Mouse (Mus musculus) frontal cortex, postnatal 36 days (tissue): ENCODE measurements at regions not wholly inside any gene's neighbourhood (a gene's known extent, or its start where the extent isn't known, plus 50 kb on each side); places are given as distances from the start of the nearest gene placed in this dataset.

ENCODE experiments used
- DNase-seq, 2 experiments: peaks; one replicate each; pipeline ENCODE4 v3.0.0; 2022; ENCODE audit warnings: low spot score in 2 of 2

DNA sequence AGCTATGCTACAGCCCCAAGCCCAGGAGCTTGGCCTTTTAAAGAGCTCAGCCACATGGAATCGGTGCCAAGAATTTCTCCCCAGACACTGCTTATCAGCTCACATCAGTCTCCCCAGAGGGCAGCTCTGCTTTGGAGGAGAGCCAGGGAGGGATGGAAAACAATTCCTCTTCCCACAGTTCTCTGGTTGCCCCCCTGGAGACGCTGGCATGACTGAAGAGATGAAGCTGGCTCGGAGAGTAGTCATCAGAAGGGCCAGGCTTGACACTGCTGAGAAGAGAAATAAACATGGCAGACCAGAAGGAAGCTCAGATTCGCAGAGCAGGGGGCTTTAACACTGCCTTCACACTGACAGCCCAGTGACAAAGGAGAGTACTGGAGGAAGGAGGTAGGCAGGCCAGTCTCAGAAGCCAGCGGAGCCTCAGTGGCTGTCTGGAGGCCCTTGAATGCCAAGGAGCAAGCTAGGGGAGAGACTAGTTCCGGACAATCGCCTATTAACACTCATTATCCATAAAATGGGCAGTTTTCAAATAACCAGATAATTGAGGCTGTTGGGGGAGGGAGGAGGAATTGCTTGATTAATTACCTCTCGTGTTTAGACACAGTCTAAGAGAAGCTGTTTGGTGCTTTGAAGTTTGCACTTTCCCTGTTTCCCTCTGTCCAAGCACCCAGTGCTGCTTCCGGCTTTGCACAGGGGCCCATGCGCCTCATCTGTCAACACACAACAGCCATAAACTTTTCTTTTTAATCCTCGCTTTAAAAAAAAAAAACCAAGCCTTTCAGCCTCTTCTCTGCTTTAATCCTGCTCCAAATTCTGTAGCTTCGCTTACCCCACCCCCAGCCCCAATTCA lies 148.3 kb downstream of the Ddx1 start:
- no peak for DNase-seq

GRCm38 (mm10) chr12:13094111-13094851 lies 152.6 kb upstream of the Mycn start:
- DNase-seq: peak; percentile 44 to 52

- no peak for DNase-seq
Observed at GRCm38 (mm10) chr12:13085951-13086350, 144.2 kb upstream of the Mycn start.

DNA sequence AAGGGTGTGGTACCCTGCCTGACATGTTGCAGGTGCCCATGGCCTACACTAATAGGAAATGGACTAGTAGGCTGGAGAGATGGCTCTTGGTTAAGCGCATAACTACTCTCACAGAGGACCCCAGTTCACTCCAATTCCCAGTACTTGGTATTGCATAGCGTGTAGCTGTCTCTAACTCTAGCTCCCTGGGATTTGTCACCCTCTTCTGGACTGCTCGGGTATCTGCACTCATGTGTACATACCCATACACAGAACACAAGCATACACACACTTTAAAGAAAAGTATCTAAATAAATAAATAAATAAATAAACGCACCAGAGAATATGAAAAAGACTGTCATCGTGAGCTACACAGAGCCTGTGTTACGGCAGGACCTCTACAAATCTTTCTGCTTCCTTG lies 143.8 kb upstream of the Mycn start:
- no peak for DNase-seq

DNA sequence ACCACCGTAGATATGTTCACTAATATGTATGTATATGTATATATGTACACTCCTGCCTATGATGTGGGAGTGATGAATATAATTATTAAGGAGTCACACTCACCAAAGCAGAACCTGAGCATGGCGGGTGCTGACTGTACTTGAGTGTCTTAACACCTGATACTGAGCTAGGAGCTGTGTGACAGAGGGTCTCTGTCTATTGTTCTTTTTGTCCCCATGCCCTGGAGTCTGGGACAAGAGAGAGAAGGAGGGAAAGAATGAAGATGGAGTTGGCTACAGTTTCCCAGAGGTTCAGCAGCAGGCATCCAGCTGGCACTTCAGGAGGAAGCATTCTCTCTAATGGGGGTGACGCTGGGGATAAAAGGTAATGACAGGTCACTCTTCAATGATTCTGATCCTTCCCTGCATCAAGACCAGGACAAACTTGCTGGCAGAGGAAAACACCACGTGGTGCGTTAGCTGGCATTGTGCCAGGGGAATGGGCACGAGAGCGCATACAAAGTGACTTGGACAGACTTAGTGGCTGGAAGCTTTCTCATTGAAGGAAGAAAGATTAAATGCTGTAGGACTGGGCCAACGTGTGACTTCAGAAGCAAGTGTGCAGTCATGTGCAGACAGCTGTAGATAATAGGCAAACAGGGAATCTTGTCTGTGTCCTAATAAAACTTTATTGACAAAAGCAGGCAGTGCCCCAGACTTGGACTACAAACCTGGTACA lies 141.8 kb upstream of the Mycn start:
- DNase-seq: peak in 1 of 2 experiments; percentile 52

DNA sequence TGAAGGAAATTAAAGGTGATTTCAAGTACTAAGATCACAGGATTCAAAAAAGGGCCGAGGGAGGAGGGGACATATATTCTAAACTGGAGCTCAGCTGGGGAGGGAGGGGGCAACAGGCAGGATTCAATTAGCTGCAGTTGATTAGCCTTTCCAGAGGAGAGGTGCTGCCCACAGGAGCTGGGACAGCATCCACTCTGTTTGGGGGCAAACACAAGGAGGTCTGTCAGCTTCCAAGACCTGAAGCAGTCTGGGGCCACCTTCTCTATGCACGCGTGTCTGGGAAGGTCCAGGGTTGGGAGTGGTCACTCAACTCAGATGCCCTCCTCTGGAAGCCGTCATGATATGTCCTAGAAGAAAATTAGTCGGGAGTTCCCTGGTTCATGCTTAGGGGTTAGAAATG lies 139.1 kb upstream of the Mycn start:
- no peak for DNase-seq

DNA sequence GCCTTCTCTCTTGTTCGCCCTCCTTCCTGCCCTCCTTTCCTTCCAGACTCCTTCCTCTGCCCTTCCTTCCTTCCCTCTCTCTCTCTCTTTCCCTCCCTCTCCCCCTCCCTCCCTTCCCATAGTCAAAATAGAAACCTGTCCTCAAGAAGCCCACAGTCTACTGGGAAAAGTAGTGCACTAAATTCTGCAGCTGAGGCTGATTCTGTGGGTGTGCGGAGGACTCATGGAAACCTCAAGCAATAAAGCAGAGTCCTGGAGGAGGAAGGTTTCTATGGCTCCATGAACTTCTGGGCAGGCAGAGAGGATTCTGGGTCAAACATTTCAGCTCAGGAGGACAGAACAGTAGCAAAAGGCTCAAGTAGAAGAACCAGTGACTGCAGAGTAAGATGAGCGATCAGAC lies 138.1 kb upstream of the Mycn start:
- peak in 1 of 2 experiments; percentile 35 for DNase-seq

DNA sequence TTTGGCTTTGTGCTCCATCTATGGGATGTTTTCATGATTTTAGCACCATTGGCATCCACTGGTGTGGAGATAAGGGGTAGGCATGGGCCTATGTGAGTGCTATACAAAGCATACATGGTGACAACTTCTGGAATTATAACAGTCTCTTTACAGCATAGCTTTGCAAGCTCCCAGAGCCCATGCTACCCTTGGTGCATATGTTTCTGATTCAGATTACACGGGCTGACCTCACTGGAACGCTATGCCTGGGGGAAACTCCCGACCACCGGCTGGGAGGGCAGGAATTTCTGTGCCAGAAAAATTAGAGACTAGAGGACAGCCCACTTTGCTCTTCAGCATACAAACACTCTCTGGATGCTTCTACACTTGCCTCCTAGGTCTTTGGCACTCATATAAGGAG lies 136.0 kb upstream of the Mycn start:
- DNase-seq: no peak

GRCm38 (mm10) chr12:13076699-13077287 lies 135.1 kb upstream of the Mycn start:
- DNase-seq: no peak

- no peak for DNase-seq
Observed at GRCm38 (mm10) chr12:13073126-13073886, 131.6 kb upstream of the Mycn start.

DNA sequence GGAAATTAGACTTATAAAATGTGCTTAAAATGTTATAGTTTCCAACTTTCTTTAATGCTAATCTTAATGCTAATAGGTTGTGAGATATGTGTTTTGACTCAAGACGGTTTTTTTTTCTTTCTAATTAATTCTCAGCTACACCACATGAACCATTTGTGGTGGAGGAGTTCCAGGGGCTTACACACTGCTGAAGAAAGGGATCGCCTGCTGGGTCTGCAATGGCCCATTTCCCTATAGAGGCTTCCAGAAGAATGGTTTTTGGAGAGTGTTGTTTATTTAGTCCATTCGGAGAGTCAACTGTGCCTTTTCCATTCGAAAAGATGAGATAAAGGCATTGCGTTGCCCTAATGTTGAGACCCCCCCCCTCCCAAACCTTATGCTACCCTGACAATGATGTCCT lies 125.6 kb upstream of the Mycn start:
- no peak for DNase-seq

- no peak for DNase-seq
Observed at GRCm38 (mm10) chr12:13066604-13067181, 125.0 kb upstream of the Mycn start.

- DNase-seq: no peak
Observed at GRCm38 (mm10) chr12:13059473-13059872, 117.8 kb upstream of the Mycn start.

GRCm38 (mm10) chr12:13056246-13056645 lies 114.5 kb upstream of the Mycn start:
- peak; percentile 27 to 41 for DNase-seq

DNA sequence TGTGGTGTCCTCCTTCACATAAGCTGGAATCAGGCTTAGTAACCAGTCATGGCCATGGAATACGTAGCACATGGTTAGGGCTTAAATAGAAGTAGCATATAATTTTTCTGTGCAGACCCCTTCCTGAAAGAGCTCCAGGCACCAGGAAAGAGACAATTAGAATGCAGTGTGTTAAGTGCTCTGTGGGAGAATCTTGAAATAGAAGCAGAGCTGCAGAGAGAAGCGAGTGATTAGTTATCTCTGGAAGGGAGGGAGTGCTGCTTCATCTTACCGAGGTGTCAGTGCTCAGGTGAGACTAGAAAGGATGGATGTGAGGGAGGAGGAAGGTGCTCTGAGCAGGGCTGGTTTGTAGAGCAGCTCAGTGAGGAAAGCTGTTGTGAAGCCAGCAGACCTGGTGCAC lies 112.9 kb upstream of the Mycn start:
- peak; percentile 19 to 20 for DNase-seq

- DNase-seq: peak; percentile 29 to 30
Observed at GRCm38 (mm10) chr12:13053746-13054145, 112.0 kb upstream of the Mycn start.

GRCm38 (mm10) chr12:13052845-13053623 lies 111.3 kb upstream of the Mycn start:
- DNase-seq: no peak

DNA sequence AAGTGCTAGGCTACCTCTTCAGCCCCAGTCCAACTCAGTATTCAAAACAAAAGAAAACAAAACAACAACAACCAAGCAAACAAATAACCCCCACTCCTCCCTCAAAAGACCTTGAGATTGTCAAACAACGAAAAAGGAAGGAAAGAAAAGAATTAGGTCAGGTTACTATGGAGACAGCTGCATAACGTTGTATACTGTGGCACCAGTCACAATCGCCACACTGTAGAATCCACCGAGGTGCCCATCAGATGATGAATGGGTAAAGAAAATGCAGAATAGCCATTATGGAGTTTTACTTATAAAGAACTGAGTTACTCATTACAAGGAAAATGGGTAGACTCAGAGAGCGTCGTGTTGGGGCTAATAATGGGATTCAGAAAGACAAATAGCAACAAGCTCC lies 110.5 kb upstream of the Mycn start:
- no peak for DNase-seq

DNA sequence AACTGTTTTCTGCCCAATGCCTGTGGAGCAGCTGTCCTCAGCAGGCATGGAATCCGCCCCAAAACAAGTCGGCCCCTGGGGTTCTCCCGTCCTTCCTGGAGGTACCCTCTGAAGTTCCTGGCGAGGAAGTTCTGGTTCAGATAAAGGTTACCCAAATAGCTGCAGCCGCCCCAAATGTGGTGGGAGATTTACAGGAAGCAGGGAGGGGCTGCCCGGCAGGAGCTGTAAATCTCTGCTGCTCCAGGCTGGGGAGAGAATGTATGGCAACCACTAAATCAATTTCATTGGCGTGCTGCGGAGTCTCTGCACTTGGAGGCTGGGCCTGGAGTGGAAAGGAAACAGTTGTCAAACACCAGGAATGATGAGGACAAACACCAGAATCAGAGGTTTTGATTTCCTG lies 107.9 kb upstream of the Mycn start:
- DNase-seq: no peak

GRCm38 (mm10) chr12:13048168-13048727 lies 106.5 kb upstream of the Mycn start:
- DNase-seq: no peak
